Mouse (Mus musculus) embryonic facial prominence, embryonic 14.5 days (tissue): ENCODE results near the gene Hoxa2. TPM values are rescaled to one million over a fixed set of nuclear protein-coding genes. Genes with fewer than 3 reads are reported as not detected.

Experiments
- ATAC-seq: fragments of 200-750 bp; cut with Nextera tagmentation; 2 replicates; pipeline ENCODE4 v1.8.0; 2017; ENCODE audit warnings: low read depth, moderate number of reproducible peaks, moderate TSS enrichment
- DNase-seq: peaks from one replicate; pipeline ENCODE4 v3.0.0-alpha.2; 2015; ENCODE audit warnings: low spot score
- H3K27ac ChIP-seq: fragments of 300-500 bp; sonication (generic); replicated peaks from 2 replicates; pipeline ENCODE4 v1.5.1; 2014; ENCODE audit warnings: low read depth, mild to moderate bottlenecking, low read length, moderate library complexity
- H3K27me3 ChIP-seq: fragments of 300-500 bp; sonication (generic); replicated peaks from 2 replicates; pipeline ENCODE4 v1.6.1; 2014; ENCODE audit warnings: low read length; ENCODE audit not compliant: control insufficient read depth, insufficient read depth
- H3K36me3 ChIP-seq: fragments of 300-500 bp; sonication (generic); 2 replicates; pipeline ENCODE4 v1.6.1; 2014; ENCODE audit warnings: low read length, mixed read lengths; ENCODE audit not compliant: control insufficient read depth, insufficient read depth
- H3K4me1 ChIP-seq: fragments of 300-500 bp; sonication (generic); 2 replicates; pipeline ENCODE4 v1.6.1; 2014; ENCODE audit warnings: antibody characterized with exemption, low read length; ENCODE audit not compliant: control insufficient read depth, insufficient read depth
- H3K4me2 ChIP-seq: fragments of 300-500 bp; sonication (generic); 2 replicates; pipeline ENCODE4 v1.6.1; 2014; ENCODE audit warnings: low read depth, mild to moderate bottlenecking, low read length, moderate library complexity, mixed read lengths
- H3K4me3 ChIP-seq: fragments of 300-500 bp; sonication (generic); 2 replicates; pipeline ENCODE4 v1.5.1; 2014; ENCODE audit warnings: low read depth, mild to moderate bottlenecking, low read length
- H3K9ac ChIP-seq: fragments of 300-500 bp; sonication (generic); 2 replicates; pipeline ENCODE4 v1.6.1; 2014; ENCODE audit warnings: low read depth, mild to moderate bottlenecking, low read length, moderate library complexity, mixed read lengths
- H3K9me3 ChIP-seq: fragments of 300-500 bp; sonication (generic); 2 replicates; pipeline ENCODE4 v1.6.1; 2016; ENCODE audit warnings: low read length; ENCODE audit not compliant: control insufficient read depth
- WGBS: fragments of 180-500 bp; shearing (Covaris S2); extraction: QIAGEN DNeasy Blood & Tissue Kit; methylation state at CpG from one replicate; pipeline ENCODE4 v1.1.7; 2014; 5-methylcytosine and 5-hydroxymethylcytosine counted together
- polyA plus RNA-seq: library from polyadenylated mRNA; unstranded; fragments of >200 nt; fragmentation: Nextera tagmentation; extraction: Ambion mirVana; gene quantifications from 2 replicates; pipeline ENCODE4 v1.2.1, GENCODE M21; 2014

Gene Hoxa2
- polyA plus RNA-seq, 1 experiment from 2014 or later: 7.2 TPM

DNA sequence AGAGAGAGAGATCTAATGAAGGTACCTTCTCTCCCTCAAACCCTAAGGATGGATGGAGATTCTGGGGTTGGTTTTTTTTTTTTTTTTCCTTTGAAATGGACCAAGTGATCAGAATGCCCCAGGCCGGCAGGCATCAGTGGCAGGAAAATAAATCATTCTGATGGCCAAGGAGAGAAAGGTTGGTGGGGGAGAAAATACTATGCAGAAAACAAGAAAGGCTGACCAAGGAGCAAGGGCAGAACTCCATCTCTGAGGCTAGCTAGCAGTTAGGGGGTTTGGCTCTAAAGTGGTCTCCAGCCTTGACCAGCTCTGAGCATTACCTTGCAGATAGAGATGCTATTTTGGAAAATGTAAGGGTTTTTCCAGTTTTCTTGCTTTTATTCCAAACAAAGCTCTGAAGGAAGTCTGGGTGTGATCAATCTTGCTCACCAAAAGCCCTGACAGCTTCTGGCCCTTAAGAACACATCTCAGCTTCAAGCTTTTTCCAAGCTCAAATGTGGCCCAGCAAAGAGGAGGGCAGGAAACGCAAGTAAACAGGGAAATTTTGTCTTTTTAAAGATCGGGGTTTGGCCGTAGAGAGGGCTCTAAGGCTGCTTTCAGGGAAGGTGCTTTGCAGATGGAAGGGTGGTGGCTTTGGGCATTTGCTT is 1.9 kb upstream of the Hoxa2 start:
- 5% methylated on average over 4 of the region's 4 CpGs for WGBS
- H3K27me3 ChIP-seq: peaks cover 93% of the 10 kb centered on the region
- no peak for DNase-seq
- H3K4me2 ChIP-seq: peak overlapping the region; percentile 99; the same call in 1 of the 2 replicates
- H3K4me1 ChIP-seq: no peaks in the 10 kb centered on the region
- no peaks in the 10 kb centered on the region for H3K36me3 ChIP-seq
- no peaks in the 10 kb centered on the region for H3K9me3 ChIP-seq
- peak overlapping the region; percentile 36; the same call in 1 of the 2 replicates for H3K4me3 ChIP-seq
- ATAC-seq: no peak
- H3K27ac ChIP-seq: peak overlapping the region; percentile 83; the same call in 1 of the 2 replicates
- peak overlapping the region; percentile 57; the same call in 1 of the 2 replicates for H3K9ac ChIP-seq

DNA sequence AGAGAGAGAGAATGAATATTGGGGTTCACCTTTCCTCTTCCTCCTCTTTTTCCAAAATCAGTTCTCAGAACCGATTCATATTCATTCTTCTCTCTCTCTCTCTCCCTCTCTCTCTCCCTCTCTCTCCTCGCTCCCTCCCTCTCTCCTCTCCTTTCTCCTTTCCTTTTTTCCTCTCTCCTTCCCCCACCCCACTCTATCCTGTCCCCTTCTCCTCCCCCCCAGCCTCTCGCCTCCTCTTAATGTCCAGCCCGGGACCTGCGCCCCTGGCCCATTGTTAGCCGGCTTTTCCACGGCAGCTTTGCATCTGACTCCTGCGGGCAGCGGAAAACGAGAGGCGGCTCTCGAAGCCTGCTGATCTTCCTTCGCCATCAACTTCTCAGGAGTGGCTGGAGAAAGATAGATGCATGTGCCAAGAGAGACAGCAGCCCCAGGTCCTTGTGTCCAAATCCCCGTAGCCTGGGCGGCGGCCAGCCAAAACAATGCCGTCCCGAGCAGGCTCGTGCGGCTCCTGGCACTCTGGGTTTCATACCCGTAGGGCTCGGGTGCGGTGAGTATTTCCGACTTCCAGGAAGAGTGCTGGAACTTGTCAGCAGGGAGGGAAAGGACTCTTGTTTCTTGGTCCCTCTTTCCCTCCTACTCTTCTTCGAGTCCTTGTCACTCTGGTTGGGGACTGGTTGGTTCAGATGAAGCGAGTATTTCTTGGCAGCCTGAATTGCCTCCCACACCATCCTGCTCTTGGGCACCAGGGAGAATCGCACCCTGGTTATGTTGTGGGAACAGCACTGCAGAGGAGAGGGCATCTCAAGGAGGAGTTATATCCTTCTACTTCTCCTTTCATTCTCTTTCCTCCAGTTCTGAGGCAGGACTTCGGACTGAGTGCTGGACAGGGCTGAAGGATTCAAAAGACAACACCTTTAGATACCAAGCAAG is 1.1 kb upstream of the Hoxa2 start:
- Histone ChIP-seq H3K27ac (peak overlapping the region; percentile 83; the same call in 1 of the 2 replicates), H3K9me3 (no peaks in the 10 kb centered on the region), H3K27me3 (peaks cover 92% of the 10 kb centered on the region), H3K4me1 (no peaks in the 10 kb centered on the region), H3K36me3 (no peaks in the 10 kb centered on the region), H3K4me2 (peak overlapping the region; percentile 99; the same call in 1 of the 2 replicates), H3K9ac (peak overlapping the region; percentile 57), H3K4me3 (peak overlapping the region; percentile 36; the same call in 1 of the 2 replicates)
- ATAC-seq: no peak
- WGBS: 2% methylated on average over 28 of the region's 28 CpGs
- no peak for DNase-seq

DNA sequence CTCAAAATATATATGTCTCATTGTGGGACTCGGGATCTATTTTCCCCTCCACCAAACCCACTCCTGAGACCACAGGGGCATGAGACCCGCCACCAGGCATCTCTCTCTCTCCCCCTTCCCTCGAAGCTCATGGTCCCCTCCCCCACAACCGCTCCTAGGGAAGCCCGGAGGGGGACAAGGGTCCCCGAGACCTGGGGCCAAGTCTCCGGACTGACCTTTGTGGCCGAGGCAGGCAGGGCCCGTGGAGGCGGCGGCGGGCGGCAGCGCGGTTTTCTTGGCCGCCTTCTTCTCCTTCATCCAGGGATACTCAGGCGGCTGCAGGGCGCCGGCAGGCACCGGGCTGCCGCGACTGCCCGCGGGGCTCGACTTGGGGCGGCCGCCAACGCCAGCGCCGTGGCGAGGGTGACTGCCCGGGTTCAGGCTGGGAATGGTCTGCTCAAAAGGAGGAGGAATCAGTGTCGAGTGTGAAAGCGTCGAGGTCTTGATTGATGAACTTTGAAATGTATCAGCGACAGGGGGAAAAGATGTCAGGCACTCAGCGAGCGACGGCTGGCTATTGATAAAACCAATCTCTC is 493 bp downstream of the Hoxa2 start:
- peak overlapping the region; percentile 99; the same call in 1 of the 2 replicates for H3K4me2 ChIP-seq
- H3K36me3 ChIP-seq: no peaks in the 10 kb centered on the region
- H3K9ac ChIP-seq: peak overlapping the region; percentile 65
- H3K4me3 ChIP-seq: peak overlapping the region; percentile 36
- peaks cover 94% of the 10 kb centered on the region for H3K27me3 ChIP-seq
- DNase-seq (no peak), ATAC-seq (no peak)
- no peaks in the 10 kb centered on the region for H3K4me1 ChIP-seq
- peak overlapping the region; percentile 83; the same call in 1 of the 2 replicates for H3K27ac ChIP-seq
- under 1% methylated on average over 26 of the region's 39 CpGs for WGBS
- H3K9me3 ChIP-seq: no peaks in the 10 kb centered on the region

DNA sequence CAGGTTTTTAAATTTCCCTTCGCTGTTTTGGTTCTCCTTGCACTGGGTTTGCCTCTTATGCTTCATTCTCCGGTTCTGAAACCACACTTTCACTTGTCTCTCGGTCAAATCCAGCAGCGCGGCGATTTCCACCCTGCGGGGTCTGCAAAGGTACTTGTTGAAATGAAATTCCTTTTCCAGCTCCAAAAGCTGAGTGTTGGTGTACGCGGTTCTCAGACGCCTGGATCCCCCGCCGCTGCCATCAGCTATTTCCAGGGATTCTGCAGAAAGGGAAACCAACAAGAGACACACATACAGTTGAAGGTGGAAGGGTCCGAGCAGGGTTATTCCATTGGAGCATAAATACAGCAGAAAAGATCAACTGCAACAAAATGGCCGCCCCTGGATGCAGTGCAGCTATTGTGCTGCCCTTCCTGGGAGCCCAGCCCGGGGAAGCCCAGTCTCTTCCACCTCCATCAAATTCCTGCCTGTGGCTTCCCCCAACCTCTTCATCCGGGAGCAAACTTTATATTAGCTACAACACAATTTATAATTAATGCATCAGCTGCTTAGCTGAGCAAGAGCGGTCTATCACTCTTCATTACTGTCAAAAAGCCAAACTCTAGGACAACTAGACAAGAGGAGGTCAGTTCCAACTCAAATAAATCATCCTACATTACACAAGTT is 1.1 kb downstream of the Hoxa2 start:
- Histone ChIP-seq H3K36me3 (no peaks in the 10 kb centered on the region), H3K9me3 (no peaks in the 10 kb centered on the region), H3K4me3 (peak overlapping the region; percentile 36), H3K4me1 (peaks cover 4% of the 10 kb centered on the region; the same call in 1 of the 2 replicates), H3K27me3 (peaks cover 98% of the 10 kb centered on the region), H3K4me2 (peak overlapping the region; percentile 99; the same call in 1 of the 2 replicates), H3K9ac (peak overlapping the region; percentile 65; the same call in 1 of the 2 replicates), H3K27ac (peak overlapping the region; percentile 83; the same call in 1 of the 2 replicates)
- 4% methylated on average over 17 of the region's 17 CpGs for WGBS
- ATAC-seq (no peak), DNase-seq (no peak)

DNA sequence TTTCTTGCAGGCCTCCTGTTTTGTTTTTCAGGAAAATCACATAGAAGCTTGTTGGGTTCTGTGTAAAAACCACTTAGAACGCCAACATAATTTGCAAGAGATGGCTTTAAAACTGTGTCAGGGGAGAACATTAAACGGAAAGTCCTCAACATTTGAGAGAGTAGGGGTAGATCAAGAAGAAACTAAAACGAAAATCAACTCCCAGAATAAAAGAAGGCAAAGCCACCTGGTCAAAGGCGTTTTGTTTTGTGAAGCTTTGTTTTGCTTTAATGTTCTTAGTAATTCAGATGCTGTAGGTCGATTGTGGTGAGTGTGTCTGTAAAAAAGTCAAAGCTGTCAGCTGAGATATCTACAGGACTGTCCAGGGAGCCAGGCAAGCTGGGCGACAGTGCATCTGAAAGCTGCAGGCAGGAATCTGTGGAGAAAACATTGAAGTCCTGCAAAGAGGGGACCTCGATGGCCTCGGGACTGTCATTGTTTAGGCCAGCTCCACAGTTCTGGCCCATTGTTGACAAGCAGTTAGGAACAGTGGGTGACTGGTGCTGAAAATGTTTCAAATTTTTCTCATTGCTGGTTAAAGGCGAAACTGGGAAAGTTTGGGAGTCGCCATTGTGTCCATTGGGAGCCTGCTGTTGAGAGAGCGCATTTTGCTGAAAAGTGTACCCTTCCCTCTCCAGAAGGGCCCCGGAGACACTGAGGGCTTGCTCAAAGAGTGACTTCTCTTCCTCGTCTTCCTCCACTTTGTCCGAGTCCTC is 1.8 kb downstream of the Hoxa2 start:
- Histone ChIP-seq H3K4me3 (peak overlapping the region; percentile 36), H3K27me3 (peaks cover 98% of the 10 kb centered on the region), H3K36me3 (no peaks in the 10 kb centered on the region), H3K9me3 (no peaks in the 10 kb centered on the region), H3K4me1 (peaks cover 7% of the 10 kb centered on the region; the same call in 1 of the 2 replicates), H3K9ac (peak overlapping the region; percentile 65; the same call in 1 of the 2 replicates), H3K4me2 (peak overlapping the region; percentile 99; the same call in 1 of the 2 replicates), H3K27ac (peak overlapping the region; percentile 83; the same call in 1 of the 2 replicates)
- WGBS: 7% methylated on average over 14 of the region's 14 CpGs
- no peak for ATAC-seq
- no peak for DNase-seq

DNA sequence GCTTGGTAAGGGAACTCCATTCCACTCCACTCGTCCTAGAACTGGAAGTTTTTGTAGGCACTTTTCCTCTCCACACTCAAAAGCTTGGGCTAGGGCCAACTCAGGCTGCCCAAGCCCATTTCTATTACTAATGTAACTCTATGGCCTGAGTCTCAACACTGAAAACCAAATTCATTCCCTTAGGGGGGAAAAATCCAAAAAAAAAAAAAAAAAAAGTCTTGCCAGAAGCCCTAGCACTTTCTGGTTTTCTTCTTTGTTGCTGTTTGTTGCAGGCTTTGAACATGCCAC is 2.6 kb downstream of the Hoxa2 start:
- no peak overlapping the region; the same call in 1 of the 2 replicates for H3K27ac ChIP-seq
- peak overlapping the region; percentile 99; the same call in 1 of the 2 replicates for H3K4me2 ChIP-seq
- H3K36me3 ChIP-seq: no peaks in the 10 kb centered on the region
- DNase-seq (no peak), ATAC-seq (no peak)
- peaks cover 98% of the 10 kb centered on the region for H3K27me3 ChIP-seq
- H3K9me3 ChIP-seq: no peaks in the 10 kb centered on the region
- H3K4me3 ChIP-seq: no peak overlapping the region
- H3K4me1 ChIP-seq: peaks cover 7% of the 10 kb centered on the region; the same call in 1 of the 2 replicates
- WGBS: 4% methylated on average over 1 of the region's 1 CpGs
- no peak overlapping the region for H3K9ac ChIP-seq

DNA sequence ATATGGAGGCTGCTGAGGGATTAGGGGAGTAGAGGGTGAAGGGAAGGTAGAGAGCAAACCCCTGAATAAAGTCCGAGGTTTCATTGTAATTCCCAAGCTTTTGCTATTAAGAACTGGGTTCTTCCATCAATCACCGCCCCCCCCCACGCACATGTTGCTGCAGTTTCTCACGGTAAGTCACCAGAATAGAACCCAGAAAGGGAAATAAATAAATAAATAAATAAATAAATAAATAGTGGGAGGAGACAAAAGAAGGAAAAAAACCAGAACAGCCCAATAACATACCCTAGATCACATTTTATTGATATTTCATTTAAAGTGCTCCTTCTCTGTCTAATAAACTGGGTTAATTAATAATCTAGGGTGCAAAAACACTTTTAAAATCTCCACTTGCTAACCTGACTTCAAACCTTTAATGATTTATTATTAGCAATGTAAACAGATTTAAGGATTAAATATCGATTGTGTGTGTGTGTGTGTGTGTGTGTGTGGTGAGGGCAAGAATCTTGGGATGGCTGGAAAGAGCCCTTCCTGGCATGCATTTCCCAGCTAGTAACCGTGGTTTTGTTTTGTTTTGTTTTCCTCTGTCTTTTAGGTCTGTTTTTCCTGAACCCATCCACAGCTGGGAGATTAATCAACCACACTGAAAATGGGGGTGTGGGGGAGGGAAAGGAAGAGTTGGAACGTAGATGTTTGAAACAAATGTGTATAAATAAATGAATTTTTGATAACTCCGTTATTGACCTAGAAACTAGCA is 3.1 kb downstream of the Hoxa2 start:
- Histone ChIP-seq H3K9ac (peak overlapping the region; percentile 53; the same call in 1 of the 2 replicates), H3K4me1 (peaks cover 7% of the 10 kb centered on the region; the same call in 1 of the 2 replicates), H3K27me3 (peaks cover 98% of the 10 kb centered on the region), H3K9me3 (no peaks in the 10 kb centered on the region), H3K27ac (peak overlapping the region; percentile 67; the same call in 1 of the 2 replicates), H3K4me3 (peak overlapping the region; percentile 62; the same call in 1 of the 2 replicates), H3K4me2 (peak overlapping the region; percentile 99; the same call in 1 of the 2 replicates), H3K36me3 (no peaks in the 10 kb centered on the region)
- DNase-seq (no peak), ATAC-seq (no peak)
- 2% methylated on average over 8 of the region's 8 CpGs for WGBS
